Mouse (Mus musculus): Measurements from ENCODE around the gene Gpank1.
A peak's percentile ranks its signal among the peaks of the same experiment; 100 is the strongest.

Gpank1 gene

DNA sequence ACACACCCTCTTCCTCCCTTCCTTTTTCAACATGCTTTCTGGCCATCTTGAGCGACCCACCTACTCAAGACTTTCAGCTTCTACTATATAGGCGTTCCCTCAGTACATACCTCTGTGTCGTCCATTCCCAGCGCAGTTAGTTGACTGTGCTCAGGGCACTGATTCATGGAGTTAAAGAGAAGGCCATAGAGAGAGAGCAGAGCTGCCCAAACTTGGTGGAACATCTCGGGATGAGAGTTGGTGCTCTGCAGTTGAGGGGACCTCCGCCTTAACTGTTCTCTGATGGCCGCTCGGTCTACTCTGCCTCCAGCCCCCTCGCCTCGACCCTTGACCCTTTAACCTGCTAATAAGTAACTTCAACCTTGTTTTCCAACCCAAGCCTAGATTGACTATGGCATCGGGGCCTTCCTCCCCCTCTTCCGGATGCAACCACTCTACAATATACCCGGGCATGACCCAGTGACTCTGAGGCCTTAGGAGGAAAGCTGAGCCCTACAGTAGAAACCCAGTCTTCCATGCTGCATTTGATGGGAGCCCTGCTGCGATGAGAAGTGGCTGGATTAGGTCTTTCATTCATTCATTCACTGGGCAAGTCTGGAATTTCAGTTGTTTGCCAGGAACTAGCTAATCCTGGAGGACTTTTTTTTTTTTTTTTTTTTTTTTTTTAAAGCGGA, 10.4 kb downstream of the Gpank1 start, which contains the start of gene Apom:
Apom (minus strand) TSS at position 551 of the 674 bp plus-strand sequence.
- no peak for DNase-seq (ENCODE audit: low read depth, low spot score)

- DNase-seq (ENCODE audit: low read depth, low spot score): no peak
Observed at GRCm38 (mm10) chr17:35132174-35132560, 10.9 kb downstream of the Gpank1 start.

DNA sequence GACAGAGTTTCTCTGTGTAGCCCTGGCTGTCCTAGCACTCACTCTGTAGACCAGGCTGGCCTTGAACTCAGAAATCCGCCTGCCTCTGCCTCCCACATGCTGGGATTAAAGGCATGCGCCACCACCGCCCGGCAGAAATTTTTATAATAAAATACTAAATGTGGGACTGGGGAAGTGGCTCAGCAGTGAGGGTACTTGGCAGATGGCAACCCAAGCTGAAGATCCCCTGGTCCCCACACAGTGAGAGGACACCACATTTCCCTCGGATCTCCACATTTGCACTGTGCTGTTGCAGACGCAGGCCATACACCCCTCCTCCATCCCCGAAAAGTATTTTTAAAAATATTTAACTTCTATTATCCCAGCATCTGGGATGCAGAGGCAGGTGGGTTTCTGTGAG, 12.3 kb downstream of the Gpank1 start:
- no peak for DNase-seq (ENCODE audit: low read depth, low spot score)

- peak; percentile 91 for DNase-seq (ENCODE audit: low read depth, low spot score)
Observed at GRCm38 (mm10) chr17:35134801-35135590, 13.7 kb downstream of the Gpank1 start, which contains the start of gene Bag6. Bag6 (plus strand) TSS chr17:35135178.

DNA sequence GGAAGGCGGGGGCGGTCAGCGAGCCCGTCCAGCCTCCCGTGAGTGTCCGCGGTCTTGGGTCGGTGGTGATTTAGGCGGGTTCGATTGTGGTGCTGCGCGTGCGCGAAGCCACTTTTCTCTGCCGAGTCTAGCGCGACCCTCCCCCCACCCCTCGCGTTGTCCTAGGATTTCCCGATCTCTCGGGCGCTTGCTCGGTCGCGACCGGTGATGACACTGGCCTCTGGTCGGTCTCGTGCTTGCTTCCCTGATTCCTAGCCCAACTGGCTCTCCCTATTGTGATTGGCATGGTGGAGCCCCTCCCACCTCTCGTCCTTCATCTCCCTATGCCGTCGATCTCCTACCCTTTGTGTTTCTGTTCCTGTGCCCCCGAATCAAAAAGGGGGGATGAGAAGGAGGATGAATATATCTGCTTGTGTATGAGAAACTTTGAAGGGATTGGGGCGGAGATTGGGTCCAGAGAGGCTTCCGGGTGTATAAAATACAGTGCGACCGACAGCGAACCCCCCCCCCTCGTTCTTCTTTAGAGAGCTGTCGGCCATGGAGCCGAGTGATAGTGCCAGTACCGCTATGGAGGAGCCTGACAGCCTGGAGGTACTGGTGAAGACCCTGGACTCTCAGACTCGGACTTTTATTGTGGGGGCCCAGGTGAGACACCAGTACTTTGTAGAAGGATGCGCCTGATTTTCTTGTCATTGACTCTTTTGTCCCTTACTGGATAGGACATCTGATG, 14.5 kb downstream of the Gpank1 start:
- DNase-seq (ENCODE audit: low read depth, low spot score): no peak

DNA sequence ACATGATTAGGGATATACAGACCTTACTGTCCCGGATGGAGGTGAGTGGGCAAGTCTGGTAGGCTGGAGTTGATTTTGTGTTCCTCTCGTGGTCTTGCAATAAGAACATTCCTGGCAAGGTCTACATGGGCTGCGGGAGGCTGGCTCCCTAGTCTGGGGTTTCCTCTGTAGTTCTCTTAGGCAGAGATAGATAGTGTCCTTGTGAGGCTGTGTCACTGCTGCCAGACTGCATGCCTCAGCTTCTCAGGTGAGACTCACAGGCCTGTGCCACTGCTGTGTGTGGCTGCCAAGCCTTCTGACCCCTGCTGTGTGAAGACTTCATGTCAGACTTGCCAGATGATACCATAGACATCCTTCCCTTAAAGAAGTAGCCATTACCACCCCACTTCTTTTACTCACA, 18.0 kb downstream of the Gpank1 start:
- no peak for DNase-seq (ENCODE audit: low read depth, low spot score)

DNA sequence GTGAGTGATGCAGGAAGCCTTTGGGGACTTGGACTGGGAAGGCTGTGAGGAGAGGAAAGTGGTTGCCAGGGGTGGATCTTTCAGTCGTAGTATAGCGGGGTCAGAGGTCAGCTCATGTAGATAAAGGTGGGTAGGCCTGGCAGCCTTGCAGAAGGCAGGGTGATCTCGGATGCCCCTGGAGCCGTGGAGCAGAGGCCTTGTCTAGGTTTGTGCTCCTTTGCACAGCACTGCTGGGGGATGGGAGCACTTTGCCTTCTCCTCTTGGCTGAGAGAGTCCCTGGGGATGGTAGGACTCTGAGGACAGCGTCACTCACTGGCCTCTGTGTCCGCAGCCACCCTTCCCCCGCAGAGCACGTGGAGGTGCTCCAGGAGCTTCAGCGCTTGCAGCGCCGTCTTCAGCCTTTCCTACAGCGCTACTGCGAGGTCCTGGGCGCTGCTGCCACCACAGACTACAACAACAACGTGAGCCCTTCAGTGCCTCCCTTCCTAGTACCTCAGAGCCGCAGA, 19.3 kb downstream of the Gpank1 start:
- DNase-seq (ENCODE audit: low read depth, low spot score): no peak

- DNase-seq (ENCODE audit: low read depth, low spot score): no peak
Observed at GRCm38 (mm10) chr17:35141971-35142370, 20.7 kb downstream of the Gpank1 start.

GRCm38 (mm10) chr17:35146139-35146538, 24.9 kb downstream of the Gpank1 start:
- no peak for DNase-seq (ENCODE audit: low read depth, low spot score)

DNA sequence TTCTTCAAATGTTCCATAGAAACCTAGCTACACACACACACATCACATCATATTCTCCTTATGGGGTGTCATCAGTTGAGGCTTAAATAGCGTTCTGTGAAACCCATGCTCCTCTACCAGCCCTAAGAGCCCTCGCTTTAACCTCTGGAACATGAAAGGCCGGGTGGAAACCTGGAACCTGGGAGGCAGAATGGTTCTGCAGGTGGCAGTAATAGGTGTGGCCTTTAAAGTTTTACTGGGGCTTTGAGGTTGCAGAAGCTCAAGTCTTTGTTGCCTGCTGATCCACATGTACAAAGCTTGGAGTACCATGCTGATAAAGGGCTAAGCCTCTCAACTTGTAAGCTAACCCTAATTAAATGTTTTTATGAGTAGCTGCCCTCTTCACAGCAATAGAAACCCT, 26.1 kb downstream of the Gpank1 start:
- no peak for DNase-seq (ENCODE audit: low read depth, low spot score)

GRCm38 (mm10) chr17:35147922-35148639, 26.8 kb downstream of the Gpank1 start:
- DNase-seq (ENCODE audit: low read depth, low spot score): no peak

DNA sequence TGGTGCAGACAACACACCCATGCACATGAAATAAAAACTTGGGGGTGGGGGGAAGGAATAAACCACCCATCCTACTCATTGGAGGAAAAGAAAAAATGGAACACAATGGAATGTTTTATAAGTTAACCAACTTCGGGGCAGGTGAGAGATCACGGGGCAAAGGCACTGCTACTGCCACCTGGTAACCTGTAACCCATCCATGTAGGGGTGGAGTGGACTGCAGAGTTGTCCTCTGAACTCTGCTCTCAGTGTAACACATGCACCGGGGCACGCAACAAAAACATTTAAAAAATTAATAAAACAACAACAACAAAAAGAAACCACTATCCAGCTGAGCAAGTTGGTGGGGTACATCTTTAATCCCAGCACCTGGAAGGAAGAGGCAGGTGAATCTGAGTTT, 30.9 kb downstream of the Gpank1 start:
- DNase-seq (ENCODE audit: low read depth, low spot score): no peak

DNA sequence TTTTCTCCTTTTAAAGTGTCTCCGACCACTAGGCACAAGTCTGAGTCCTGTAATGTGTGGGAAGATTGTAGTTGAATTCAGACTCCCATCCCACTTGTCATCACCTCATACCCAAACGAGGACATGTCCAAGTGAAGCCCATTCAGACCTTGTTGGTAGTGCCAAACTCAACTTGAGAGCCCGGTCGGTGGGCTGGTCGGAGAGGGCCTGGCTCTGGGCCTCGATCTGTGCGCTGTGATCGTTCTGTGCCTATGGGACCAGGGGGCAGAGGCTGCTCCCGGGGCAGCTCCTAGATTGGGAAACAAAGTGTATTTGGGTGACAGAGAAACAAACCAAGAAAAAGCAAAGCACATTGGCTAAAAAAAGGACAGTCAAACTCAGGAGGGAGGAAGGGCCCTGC, 31.8 kb downstream of the Gpank1 start:
- no peak for DNase-seq (ENCODE audit: low read depth, low spot score)

GRCm38 (mm10) chr17:35153931-35154330, 32.7 kb downstream of the Gpank1 start:
- no peak for DNase-seq (ENCODE audit: low read depth, low spot score)

DNA sequence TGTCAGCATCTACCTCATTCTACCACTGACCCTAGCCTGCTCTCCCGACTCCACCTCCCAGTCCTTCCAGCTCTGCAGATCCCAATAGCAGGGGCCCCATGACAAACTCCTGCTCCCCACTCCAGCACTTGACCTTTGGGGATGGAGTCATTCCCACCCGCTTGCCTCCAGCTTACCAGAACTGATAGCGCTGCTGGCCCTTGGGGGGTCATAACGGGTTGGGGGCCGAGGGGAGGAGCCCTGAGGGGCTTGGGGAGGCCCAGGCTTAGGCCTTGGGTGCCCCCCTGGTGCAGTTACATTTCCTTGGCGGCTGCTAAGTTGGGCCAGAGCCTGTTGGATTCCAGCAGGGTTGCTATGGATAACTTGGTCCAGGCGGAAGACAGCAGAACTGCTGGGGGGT, 33.4 kb downstream of the Gpank1 start:
- no peak for DNase-seq (ENCODE audit: low read depth, low spot score)

DNA sequence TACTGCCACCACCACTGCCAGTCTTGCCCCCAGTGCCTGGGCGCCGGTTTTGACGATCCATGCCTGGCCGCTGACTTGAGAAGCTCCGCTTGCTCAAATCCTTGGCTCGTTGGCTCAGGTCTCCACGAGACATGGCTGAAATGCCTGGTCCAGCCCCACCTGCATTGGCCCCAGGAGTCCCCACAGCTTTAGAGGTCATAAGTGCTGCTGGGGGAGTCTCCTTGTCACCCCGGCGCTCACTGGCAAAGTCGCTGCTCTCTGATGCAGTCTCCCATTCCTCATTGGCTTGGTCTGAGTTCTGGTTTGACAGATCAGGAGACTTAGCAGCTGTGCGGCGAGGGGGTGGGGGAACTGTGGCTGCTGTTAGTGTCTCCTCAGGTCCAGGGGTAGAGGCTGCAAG, 34.2 kb downstream of the Gpank1 start:
- no peak for DNase-seq (ENCODE audit: low read depth, low spot score)

GRCm38 (mm10) chr17:35156461-35157200, 35.4 kb downstream of the Gpank1 start:
- DNase-seq (ENCODE audit: low read depth, low spot score): no peak

DNA sequence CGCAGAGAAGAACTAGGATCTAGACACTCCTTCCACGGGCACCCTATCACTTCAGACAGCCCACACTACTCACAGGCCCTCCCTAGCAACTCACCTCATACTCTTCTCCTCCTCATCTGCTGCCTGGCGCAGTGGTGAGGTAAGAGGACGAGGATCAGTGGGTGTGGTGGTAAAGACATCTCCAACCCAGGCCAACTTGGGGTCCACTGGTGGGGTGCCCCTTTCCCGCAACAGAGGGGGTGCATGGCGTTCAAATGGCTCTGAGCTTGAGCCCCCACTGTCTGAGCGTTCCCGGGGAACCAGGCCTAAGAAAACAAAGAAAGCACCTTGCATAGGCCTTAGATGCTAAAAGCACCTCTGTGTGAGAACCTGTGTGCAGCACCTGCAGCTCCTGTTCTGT, 36.0 kb downstream of the Gpank1 start:
- no peak for DNase-seq (ENCODE audit: low read depth, low spot score)

DNA sequence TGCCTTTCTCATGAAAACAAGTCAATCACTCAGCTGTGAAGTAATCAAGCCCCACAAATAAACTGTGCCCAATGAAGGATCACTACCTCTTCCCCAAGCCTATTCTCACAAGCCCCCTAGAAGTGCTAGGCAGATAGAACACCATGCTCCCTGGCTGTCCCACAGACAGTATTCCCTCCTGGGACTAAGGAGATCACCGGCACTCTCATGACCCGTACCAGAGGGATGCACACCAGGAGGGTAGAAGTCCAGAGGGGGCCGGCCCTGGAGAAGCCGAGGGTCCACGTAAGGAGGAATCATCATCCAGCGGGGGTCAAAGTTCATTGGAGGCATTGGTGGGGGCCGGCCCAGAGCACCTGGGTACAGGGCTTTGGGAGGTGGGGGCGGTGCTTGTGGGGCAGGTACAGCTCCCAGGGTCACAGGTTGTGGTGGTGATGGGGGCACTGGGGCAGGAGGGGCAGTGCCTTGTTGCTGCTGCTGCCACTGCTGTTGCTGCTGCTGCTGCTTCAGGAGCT, 36.5 kb downstream of the Gpank1 start:
- DNase-seq (ENCODE audit: low read depth, low spot score): no peak

DNA sequence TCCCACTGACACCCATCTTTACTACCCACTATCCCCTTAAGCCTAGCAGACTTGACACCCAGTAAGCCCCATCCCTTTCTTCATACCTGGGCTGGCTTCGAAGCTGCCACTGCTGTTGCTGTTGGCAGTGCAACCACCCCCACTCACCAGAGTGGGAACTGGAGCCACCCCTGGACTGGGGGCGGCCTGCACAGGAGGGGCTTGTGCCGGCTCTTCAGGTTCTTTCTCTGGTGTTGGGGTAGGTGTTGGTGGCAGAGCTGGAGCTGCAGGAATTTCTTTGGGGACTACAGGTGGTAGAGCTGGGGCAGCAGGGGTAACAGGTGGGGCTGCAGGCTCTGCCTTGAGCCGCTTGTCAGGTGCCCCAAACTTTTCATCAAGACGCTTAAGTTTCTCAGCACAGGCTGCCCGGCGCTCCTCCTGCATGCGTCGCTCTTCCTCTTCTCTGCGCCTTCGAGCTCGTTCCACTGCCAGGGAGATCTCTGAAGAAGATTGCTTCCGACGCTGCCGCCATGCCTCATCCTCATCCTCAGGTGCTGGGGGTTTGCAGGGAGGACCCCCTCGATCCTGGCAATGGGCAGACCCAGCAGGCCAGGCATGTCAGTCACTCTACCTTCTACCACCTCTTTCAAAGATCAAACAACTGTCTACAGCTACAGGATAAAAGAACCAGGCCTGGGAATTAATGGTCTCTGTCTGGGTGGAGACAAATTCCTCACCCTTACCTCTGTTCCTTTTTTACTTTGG, 37.8 kb downstream of the Gpank1 start:
- no peak for DNase-seq (ENCODE audit: low read depth, low spot score)
